Mouse (Mus musculus): ENCODE data around the gene Slc35b2. TPM values are rescaled to one million over a fixed set of nuclear protein-coding genes. Genes with fewer than 3 reads are reported as not detected.

Slc35b2 gene
- polyA plus RNA-seq, 1 experiment from 2014 or later, result 79.5 TPM

DNA sequence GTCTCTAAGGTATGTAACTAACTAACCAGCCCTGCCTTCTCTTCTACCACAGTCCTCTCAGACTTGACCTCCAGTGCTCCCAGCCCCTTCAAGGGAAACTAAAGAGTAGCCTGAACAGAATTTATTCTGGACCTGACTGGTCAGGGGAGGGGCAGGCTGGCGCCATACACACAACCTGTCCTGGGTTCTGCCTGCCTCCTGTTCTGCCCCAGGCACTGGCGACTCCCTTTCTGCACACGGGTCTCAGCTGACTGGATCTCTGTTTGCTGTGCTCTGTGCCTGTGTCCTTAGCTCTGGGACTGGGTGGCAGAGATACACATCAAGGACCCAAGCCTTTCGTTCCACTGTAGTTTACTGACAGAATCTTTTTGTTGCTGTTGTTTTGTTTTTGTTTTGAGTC lies 15.9 kb downstream of the Slc35b2 start:
- WGBS, result 91% methylated on average over 4 of the region's 4 CpGs
- no peak for TF ChIP-seq CTCF (IDR thresholded peaks at IDR 0.05; ENCODE audit: low read depth)
- Histone ChIP-seq H3K4me3 (ENCODE audit: low read depth, low read length) (no peak overlapping the region), H3K9ac (ENCODE audit: low read depth, low read length) (no peak overlapping the region), H3K4me2 (replicated peaks; ENCODE audit: low read depth) (no peak overlapping the region), H3K9me3 (ENCODE audit: control insufficient read depth) (no peaks in the 10 kb centered on the region), H3K27ac (ENCODE audit: low read depth, low read length) (no peak overlapping the region), H3K4me1 (replicated peaks; ENCODE audit: control insufficient read depth, insufficient read depth, low read length) (peaks cover under 1% of the 10 kb centered on the region; the same call in 1 of the 2 replicates), H3K27me3 (replicated peaks; ENCODE audit: control insufficient read depth, insufficient read depth, low read length) (no peaks in the 10 kb centered on the region), H3K36me3 (ENCODE audit: control insufficient read depth, insufficient read depth) (no peaks in the 10 kb centered on the region)
- no peak for ATAC-seq

- TF ChIP-seq CTCF (IDR thresholded peaks at IDR 0.05; ENCODE audit: low read depth), result no peak
- H3K27me3 ChIP-seq (replicated peaks; ENCODE audit: control insufficient read depth, insufficient read depth, low read length), result no peaks in the 10 kb centered on the region
- H3K4me1 ChIP-seq (replicated peaks; ENCODE audit: control insufficient read depth, insufficient read depth, low read length), result no peaks in the 10 kb centered on the region
- H3K9me3 ChIP-seq (ENCODE audit: control insufficient read depth), result no peaks in the 10 kb centered on the region
- no peaks in the 10 kb centered on the region for H3K36me3 ChIP-seq (ENCODE audit: control insufficient read depth, insufficient read depth)
- peak; percentile 44; the same call in 1 of the 2 replicates for ATAC-seq
- no peak overlapping the region for H3K9ac ChIP-seq (ENCODE audit: low read depth, low read length)
- H3K27ac ChIP-seq (ENCODE audit: low read depth, low read length), result 0 out of 2 replicates have a peak overlapping the region, but pooled peaks have one; percentile 35
- H3K4me2 ChIP-seq (replicated peaks; ENCODE audit: low read depth), result no peak overlapping the region
- 26% methylated on average over 12 of the region's 12 CpGs for WGBS
- H3K4me3 ChIP-seq (ENCODE audit: low read depth, low read length), result no peak overlapping the region
Observed at GRCm38 (mm10) chr17:45580958-45581477, 17.3 kb downstream of the Slc35b2 start.

DNA sequence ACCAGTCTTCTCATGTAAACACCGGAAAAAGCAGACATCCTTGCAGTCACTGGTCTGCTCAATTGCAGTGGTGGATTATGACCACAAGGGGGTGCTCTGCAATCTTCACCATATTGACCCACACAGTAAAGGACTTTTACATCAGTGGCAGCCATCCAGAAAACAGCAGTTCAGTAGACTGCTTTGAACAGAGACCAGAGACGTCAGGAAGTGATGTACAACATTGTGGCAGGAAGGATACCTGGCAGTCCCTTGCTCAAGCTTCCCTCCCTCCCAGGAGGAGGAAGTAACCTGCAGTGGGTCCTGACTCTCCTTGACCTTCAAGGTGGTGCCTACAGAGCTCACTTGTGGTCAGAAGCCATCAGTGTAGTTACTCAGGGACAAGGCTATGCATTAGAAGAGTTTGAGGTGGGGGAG lies 17.9 kb downstream of the Slc35b2 start:
- H3K36me3 ChIP-seq (ENCODE audit: control insufficient read depth, insufficient read depth), result no peaks in the 10 kb centered on the region
- peak; percentile 95 for TF ChIP-seq CTCF (IDR thresholded peaks at IDR 0.05; ENCODE audit: low read depth)
- H3K4me2 ChIP-seq (replicated peaks; ENCODE audit: low read depth), result no peak overlapping the region
- no peaks in the 10 kb centered on the region for H3K27me3 ChIP-seq (replicated peaks; ENCODE audit: control insufficient read depth, insufficient read depth, low read length)
- H3K9ac ChIP-seq (ENCODE audit: low read depth, low read length), result no peak overlapping the region
- H3K4me1 ChIP-seq (replicated peaks; ENCODE audit: control insufficient read depth, insufficient read depth, low read length), result no peaks in the 10 kb centered on the region
- WGBS, result 1% methylated on average over 2 of the region's 2 CpGs
- ATAC-seq, result peak; percentile 12; the same call in 1 of the 2 replicates
- H3K9me3 ChIP-seq (ENCODE audit: control insufficient read depth), result no peaks in the 10 kb centered on the region
- H3K27ac ChIP-seq (ENCODE audit: low read depth, low read length), result no peak overlapping the region
- H3K4me3 ChIP-seq (ENCODE audit: low read depth, low read length), result no peak overlapping the region

GRCm38 (mm10) chr17:45582188-45582587 lies 18.5 kb downstream of the Slc35b2 start:
- Histone ChIP-seq H3K4me2 (replicated peaks; ENCODE audit: low read depth) (no peak overlapping the region), H3K4me3 (ENCODE audit: low read depth, low read length) (no peak overlapping the region), H3K27ac (ENCODE audit: low read depth, low read length) (no peak overlapping the region), H3K4me1 (replicated peaks; ENCODE audit: control insufficient read depth, insufficient read depth, low read length) (no peaks in the 10 kb centered on the region), H3K9me3 (ENCODE audit: control insufficient read depth) (no peaks in the 10 kb centered on the region), H3K36me3 (ENCODE audit: control insufficient read depth, insufficient read depth) (peaks cover 5% of the 10 kb centered on the region; the same call in 1 of the 2 replicates), H3K27me3 (replicated peaks; ENCODE audit: control insufficient read depth, insufficient read depth, low read length) (no peaks in the 10 kb centered on the region), H3K9ac (ENCODE audit: low read depth, low read length) (no peak overlapping the region)
- ATAC-seq, result no peak
- WGBS, result 85% methylated on average over 6 of the region's 6 CpGs
- TF ChIP-seq CTCF (IDR thresholded peaks at IDR 0.05; ENCODE audit: low read depth), result no peak

- peaks cover 7% of the 10 kb centered on the region; the same call in 1 of the 2 replicates for H3K36me3 ChIP-seq (ENCODE audit: control insufficient read depth, insufficient read depth)
- no peak overlapping the region for H3K4me3 ChIP-seq (ENCODE audit: low read depth, low read length)
- H3K4me2 ChIP-seq (replicated peaks; ENCODE audit: low read depth), result no peak overlapping the region
- peak; percentile 81 for TF ChIP-seq CTCF (IDR thresholded peaks at IDR 0.05; ENCODE audit: low read depth)
- no peaks in the 10 kb centered on the region for H3K9me3 ChIP-seq (ENCODE audit: control insufficient read depth)
- no peaks in the 10 kb centered on the region for H3K27me3 ChIP-seq (replicated peaks; ENCODE audit: control insufficient read depth, insufficient read depth, low read length)
- no peaks in the 10 kb centered on the region for H3K4me1 ChIP-seq (replicated peaks; ENCODE audit: control insufficient read depth, insufficient read depth, low read length)
- no peak overlapping the region for H3K27ac ChIP-seq (ENCODE audit: low read depth, low read length)
- H3K9ac ChIP-seq (ENCODE audit: low read depth, low read length), result no peak overlapping the region
- ATAC-seq, result no peak
- WGBS, result 58% methylated on average over 6 of the region's 6 CpGs
Observed at GRCm38 (mm10) chr17:45582715-45583355, 19.2 kb downstream of the Slc35b2 start.

GRCm38 (mm10) chr17:45584096-45584896 lies 20.6 kb downstream of the Slc35b2 start:
- no peaks in the 10 kb centered on the region for H3K4me1 ChIP-seq (replicated peaks; ENCODE audit: control insufficient read depth, insufficient read depth, low read length)
- H3K9me3 ChIP-seq (ENCODE audit: control insufficient read depth), result no peaks in the 10 kb centered on the region
- no peak for TF ChIP-seq CTCF (IDR thresholded peaks at IDR 0.05; ENCODE audit: low read depth)
- H3K27ac ChIP-seq (ENCODE audit: low read depth, low read length), result peak overlapping the region; percentile 68
- H3K9ac ChIP-seq (ENCODE audit: low read depth, low read length), result no peak overlapping the region
- peaks cover 19% of the 10 kb centered on the region; the same call in 1 of the 2 replicates for H3K36me3 ChIP-seq (ENCODE audit: control insufficient read depth, insufficient read depth)
- WGBS, result 55% methylated on average over 12 of the region's 12 CpGs
- H3K4me2 ChIP-seq (replicated peaks; ENCODE audit: low read depth), result peak overlapping the region; percentile 25; the same call in 1 of the 2 replicates
- H3K27me3 ChIP-seq (replicated peaks; ENCODE audit: control insufficient read depth, insufficient read depth, low read length), result no peaks in the 10 kb centered on the region
- peak; percentile 25; the same call in 1 of the 2 replicates for ATAC-seq
- H3K4me3 ChIP-seq (ENCODE audit: low read depth, low read length), result no peak overlapping the region

Data from intestine, postnatal 0 days (tissue).